Mouse (Mus musculus): ENCODE results near the gene Pdzrn3.

GRCm38 (mm10) chr6:101251916-101252603 is 125.6 kb downstream of the Pdzrn3 start:
- TF ChIP-seq CTCF (IDR thresholded peaks at IDR 0.05; ENCODE audit: borderline replicate concordance, insufficient read depth, low read length) (no peak), POLR2A (IDR thresholded peaks at IDR 0.05; ENCODE audit: low read depth, low read length) (no peak)
